Mouse (Mus musculus) gastrocnemius, postnatal 14 days (tissue): ENCODE data around the gene Tspan4. TPM values are rescaled to one million over a fixed set of nuclear protein-coding genes. Genes with fewer than 3 reads are reported as not detected.

Experiments
- DNase-seq: peaks from one replicate; pipeline ENCODE4 v3.0.0; 2021; ENCODE audit warnings: mixed read lengths
- intact Hi-C: fragments of 180-260 bp; cut with DNase I; formaldehyde crosslinking; loops from one replicate; pipeline ENCODE4 v1.15.1; 2025; ENCODE audit warnings: low total_unique reads
- total RNA-seq, 2 experiments: library from RNA; stranded (reverse); gene quantifications; 2 replicates each; pipeline ENCODE4 v1.2.3; 2021

Tspan4 gene
- total RNA-seq, 2 experiments from 2014 or later: 15.3 TPM

- no peak for DNase-seq
- intact Hi-C loops: no loop called here
These were observed 5.0 kb upstream of the Tspan4 start for GRCm38 (mm10) chr7:141469901-141470636.

DNA sequence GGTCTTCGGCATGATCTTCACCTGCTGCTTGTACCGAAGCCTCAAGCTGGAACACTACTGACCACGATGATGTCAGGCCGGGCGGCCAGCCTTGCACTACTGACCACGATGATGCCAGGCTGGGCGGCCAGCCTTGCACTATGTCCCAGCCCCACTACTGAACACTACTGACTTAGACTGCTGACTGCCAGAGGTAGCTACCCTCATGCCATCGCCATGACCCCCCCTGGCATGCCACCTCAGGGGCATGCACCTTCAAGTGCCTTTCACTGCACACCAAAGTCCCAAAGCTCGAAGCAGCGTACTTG lies 4.4 kb upstream of the Tspan4 start:
- DNase-seq: no peak
- intact Hi-C loops: no loop called here

- DNase-seq: no peak
- intact Hi-C loops: no loop called here
These were observed 3.8 kb upstream of the Tspan4 start for GRCm38 (mm10) chr7:141471236-141471635.

DNA sequence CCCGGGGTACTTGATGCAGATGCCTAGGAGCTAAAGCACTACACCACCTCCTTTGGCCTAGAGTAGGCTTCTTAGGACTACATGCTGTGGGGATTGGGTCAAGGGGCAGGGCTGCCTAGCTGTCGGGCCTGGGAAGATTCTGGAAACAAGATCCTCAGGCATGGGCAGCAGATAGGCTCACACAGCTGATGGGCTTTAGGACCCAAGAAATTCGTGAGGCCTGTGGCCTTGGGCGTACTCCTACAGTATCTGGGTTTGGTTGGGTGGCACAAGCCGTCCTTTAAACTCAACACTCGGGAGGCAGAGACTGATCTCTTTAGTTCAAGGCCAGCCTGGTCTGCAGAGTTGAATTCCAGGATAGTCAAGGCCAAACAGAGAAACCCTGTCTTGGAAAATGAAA lies 2.8 kb upstream of the Tspan4 start:
- intact Hi-C loops: no loop called here
- no peak for DNase-seq

DNA sequence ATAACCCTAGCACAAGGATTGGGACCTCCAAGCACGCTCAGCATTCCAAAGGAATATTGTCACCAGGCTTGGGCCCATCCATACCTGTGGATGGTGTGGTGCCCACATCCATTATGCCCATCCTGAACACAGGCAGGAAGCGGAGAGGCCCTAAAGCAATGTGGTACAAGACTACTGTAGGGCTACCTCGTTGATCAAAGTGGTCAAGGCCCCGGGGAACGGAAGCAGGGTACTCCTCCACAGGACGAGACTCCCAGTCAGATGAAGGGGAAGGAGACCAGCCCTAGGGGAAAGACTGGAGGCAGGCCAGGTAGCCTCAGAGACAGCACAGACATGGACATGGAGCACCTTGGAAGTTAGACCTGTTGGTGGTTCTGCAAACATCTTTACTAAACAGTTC lies 2.3 kb upstream of the Tspan4 start:
- DNase-seq: no peak
- intact Hi-C loops: no loop called here

DNA sequence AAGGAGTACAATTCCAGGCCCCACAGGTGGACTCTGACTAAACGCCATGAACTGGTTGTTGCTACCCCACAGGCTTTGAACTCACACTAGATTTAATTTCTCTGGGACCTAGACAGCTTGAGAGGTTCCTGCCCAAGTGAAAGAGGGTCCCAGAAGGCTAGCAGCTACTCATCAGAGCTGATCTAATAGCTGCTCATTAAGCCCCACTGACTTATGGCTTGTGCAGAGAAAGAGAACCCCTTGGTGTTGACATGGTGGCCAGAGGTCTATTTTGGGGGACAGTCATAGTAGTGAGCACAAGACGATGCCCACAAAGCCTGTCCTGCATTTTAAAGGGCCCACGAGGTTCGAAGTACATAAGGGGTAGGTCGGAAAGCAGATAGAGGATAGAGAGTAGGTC lies 880 bp upstream of the Tspan4 start:
- intact Hi-C loops: no loop called here
- no peak for DNase-seq

- intact Hi-C loops: no loop called here
- DNase-seq: no peak
These were observed 742 bp downstream of the Tspan4 start for GRCm38 (mm10) chr7:141475805-141476158.

- intact Hi-C loops: no loop called here
- peak; percentile 86 for DNase-seq
These were observed 1.4 kb downstream of the Tspan4 start for GRCm38 (mm10) chr7:141476226-141476980.

GRCm38 (mm10) chr7:141476981-141477370 lies 1.9 kb downstream of the Tspan4 start:
- no peak for DNase-seq

GRCm38 (mm10) chr7:141477578-141478269 lies 2.7 kb downstream of the Tspan4 start:
- intact Hi-C loops: no loop called here
- DNase-seq: no peak

More at GRCm38 (mm10) chr7:141476981-141477370, 1.9 kb downstream of the Tspan4 start:
- intact Hi-C loops: no loop called here

DNA sequence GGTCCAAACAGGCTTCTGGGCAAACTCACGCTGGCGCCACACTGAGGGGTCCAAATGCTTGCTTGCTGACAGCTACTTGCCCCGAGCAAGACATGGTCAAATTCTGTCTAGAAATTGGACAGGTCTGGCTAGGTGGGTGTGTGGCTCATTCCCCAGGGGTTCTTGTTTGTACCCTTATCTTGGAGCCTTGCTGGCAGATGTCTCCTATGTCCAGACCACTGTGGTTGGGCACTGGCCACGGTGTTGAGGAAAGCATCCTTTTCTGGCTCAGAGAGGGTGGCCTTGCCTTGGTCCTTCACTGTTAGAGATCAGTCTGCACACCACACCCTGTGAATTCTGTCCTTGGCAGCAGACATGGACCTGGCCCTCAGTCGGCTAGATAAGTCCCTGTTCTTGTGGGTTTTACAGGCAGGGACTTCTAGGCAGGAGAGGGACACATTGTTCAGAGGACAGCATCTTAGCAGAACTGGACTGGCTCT lies 3.3 kb downstream of the Tspan4 start:
- no peak for DNase-seq
- intact Hi-C loops: no loop called here

GRCm38 (mm10) chr7:141480842-141481497 lies 5.9 kb downstream of the Tspan4 start:
- intact Hi-C loops: loop anchor here (5.0 kb wide), 1 partner anchor 181 kb away; no protein-coding TSS in a partner anchor
- DNase-seq: no peak

GRCm38 (mm10) chr7:141481498-141482401 lies 6.7 kb downstream of the Tspan4 start:
- DNase-seq: peak; percentile 54

GRCm38 (mm10) chr7:141482531-141483024 lies 7.5 kb downstream of the Tspan4 start:
- no peak for DNase-seq
- intact Hi-C loops: loop anchor here (5.0 kb wide), 1 partner anchor 180 kb away; no protein-coding TSS in a partner anchor

More at GRCm38 (mm10) chr7:141481498-141482401, 6.7 kb downstream of the Tspan4 start:
- intact Hi-C loops: loop anchor here (5.0 kb wide), 1 partner anchor 181 kb away; no protein-coding TSS in a partner anchor

- no peak for DNase-seq
- intact Hi-C loops: loop anchor here (5.0 kb wide), 1 partner anchor 179 kb away; no protein-coding TSS in a partner anchor
These were observed 8.1 kb downstream of the Tspan4 start for GRCm38 (mm10) chr7:141483114-141483653.

- no peak for DNase-seq
- intact Hi-C loops: loop anchor here (2.0 to 5.0 kb wide), 2 partner anchors 40 to 178 kb away; no protein-coding TSS in a partner anchor
These were observed 9.4 kb downstream of the Tspan4 start for GRCm38 (mm10) chr7:141484186-141485120.

GRCm38 (mm10) chr7:141485186-141485585 lies 10.1 kb downstream of the Tspan4 start:
- no peak for DNase-seq
- intact Hi-C loops: loop anchor here (2.0 kb wide), 1 partner anchor 40 kb away; no protein-coding TSS in a partner anchor
